Mouse (Mus musculus) cerebellum, adult 9-11 months (tissue): ENCODE data around the gene Fas.

Experiments used
- DNase-seq: peaks from one replicate; pipeline ENCODE4 v3.0.0; 2022

The Fas gene

GRCm38 (mm10) chr19:34289948-34290789 is at the start of gene Fas:
TSS of gene Fas (plus strand) at chr19:34290666.
- DNase-seq, result no peak

GRCm38 (mm10) chr19:34241247-34241915 is 49.1 kb upstream of the Fas start:
- DNase-seq, result no peak

- DNase-seq, result no peak
Observed at GRCm38 (mm10) chr19:34242925-34243324, 47.5 kb upstream of the Fas start.

- DNase-seq, result peak; percentile 14
Observed at GRCm38 (mm10) chr19:34244056-34244455, 46.4 kb upstream of the Fas start.

- no peak for DNase-seq
Observed at GRCm38 (mm10) chr19:34248558-34248957, 41.9 kb upstream of the Fas start.

- DNase-seq, result no peak
Observed at GRCm38 (mm10) chr19:34250621-34251020, 39.8 kb upstream of the Fas start.

GRCm38 (mm10) chr19:34251900-34252299 is 38.6 kb upstream of the Fas start:
- DNase-seq, result no peak

- no peak for DNase-seq
Observed at GRCm38 (mm10) chr19:34252450-34252849, 38.0 kb upstream of the Fas start.

GRCm38 (mm10) chr19:34254101-34254879 is 36.2 kb upstream of the Fas start:
- no peak for DNase-seq

GRCm38 (mm10) chr19:34254880-34255681 is 35.4 kb upstream of the Fas start, which contains the start of gene Acta2:
TSS of gene Acta2 (minus strand) at chr19:34255590.
- no peak for DNase-seq

- no peak for DNase-seq
Observed at GRCm38 (mm10) chr19:34256149-34256548, 34.3 kb upstream of the Fas start.

GRCm38 (mm10) chr19:34256936-34257335 is 33.5 kb upstream of the Fas start:
- no peak for DNase-seq

GRCm38 (mm10) chr19:34262273-34262974 is 28.0 kb upstream of the Fas start:
- no peak for DNase-seq

- DNase-seq, result no peak
Observed at GRCm38 (mm10) chr19:34265604-34266193, 24.8 kb upstream of the Fas start.

GRCm38 (mm10) chr19:34268991-34269390 is 21.5 kb upstream of the Fas start:
- no peak for DNase-seq

- no peak for DNase-seq
Observed at GRCm38 (mm10) chr19:34270106-34270726, 20.2 kb upstream of the Fas start.

GRCm38 (mm10) chr19:34270824-34271464 is 19.5 kb upstream of the Fas start:
- no peak for DNase-seq

GRCm38 (mm10) chr19:34273073-34273472 is 17.4 kb upstream of the Fas start:
- DNase-seq, result no peak

GRCm38 (mm10) chr19:34278078-34278477 is 12.4 kb upstream of the Fas start:
- DNase-seq, result no peak

GRCm38 (mm10) chr19:34283614-34284013 is 6.9 kb upstream of the Fas start:
- DNase-seq, result no peak
